Mouse (Mus musculus) MEL (cell line): ENCODE data around the gene Ror2. TPM values are rescaled to one million over a fixed set of nuclear protein-coding genes. Genes with fewer than 3 reads are reported as not detected.

Source experiments
- DNase-seq: peaks from one replicate; pipeline ENCODE4 v3.0.0; 2011; ENCODE audit warnings: low read depth, low spot score
- H3K27ac ChIP-seq: 2 replicates; pipeline ENCODE4 v1.5.1; 2012; ENCODE audit warnings: low read depth, mild to moderate bottlenecking, control low read depth, low read length, moderate library complexity; ENCODE audit not compliant: control insufficient read depth
- H3K27me3 ChIP-seq, 2 experiments: fragments of 150-350 bp in 1 of 2; sonication (generic) in 1 of 2; 2 replicates each; pipeline ENCODE4 v1.6.1; 2012; ENCODE audit warnings: low read length in 2 of 2, mild to moderate bottlenecking in 2 of 2, improper control_type of control experiment in 1 of 2, moderate library complexity in 1 of 2; ENCODE audit not compliant: insufficient read depth in 2 of 2, control insufficient read depth in 1 of 2
- H3K36me3 ChIP-seq, 2 experiments: 2 replicates each; pipeline ENCODE4 v1.6.1; 2012 to 2014; ENCODE audit warnings: low read length in 2 of 2, improper control_type of control experiment in 1 of 2, inconsistent platforms in 1 of 2, mild to moderate bottlenecking in 1 of 2; ENCODE audit not compliant: insufficient read depth in 2 of 2, control insufficient read depth in 1 of 2
- H3K4me1 ChIP-seq, 2 experiments: fragments of 150-350 bp in 1 of 2; sonication (generic) in 1 of 2; 2 replicates each; pipeline ENCODE4 v1.6.1; 2012; ENCODE audit warnings: low read length in 2 of 2, improper control_type of control experiment in 1 of 2, mild to moderate bottlenecking in 1 of 2; ENCODE audit not compliant: insufficient read depth in 2 of 2, control insufficient read depth in 1 of 2
- H3K4me3 ChIP-seq, 2 experiments: fragments of 150-350 bp in 1 of 2; sonication (generic) in 1 of 2; 2 replicates each; pipeline ENCODE4 v1.5.1; 2012; ENCODE audit warnings: low read depth in 2 of 2, low read length in 2 of 2, mild to moderate bottlenecking in 2 of 2, moderate library complexity in 2 of 2, control low read depth in 1 of 2, improper control_type of control experiment in 1 of 2; ENCODE audit not compliant: control insufficient read depth in 1 of 2, insufficient read depth in 1 of 2
- H3K79me2 ChIP-seq: 2 replicates; pipeline ENCODE4 v1.6.1; 2012; ENCODE audit warnings: mild to moderate bottlenecking, low read length, moderate library complexity; ENCODE audit not compliant: control insufficient read depth, poor library complexity, insufficient read depth
- H3K9ac ChIP-seq: 2 replicates; pipeline ENCODE4 v1.6.1; 2012; ENCODE audit warnings: low read depth, mild to moderate bottlenecking, control low read depth, low read length, moderate library complexity; ENCODE audit not compliant: control insufficient read depth, poor library complexity, severe bottlenecking
- H3K9me3 ChIP-seq: fragments of 150-350 bp; sonication (generic); replicated peaks from 2 replicates; pipeline ENCODE4 v1.6.1; 2012; ENCODE audit warnings: mild to moderate bottlenecking, low read length, improper control_type of control experiment, moderate library complexity; ENCODE audit not compliant: insufficient read depth
- BHLHE40 ChIP-seq: IDR thresholded peaks from 2 replicates; pipeline ENCODE4 v1.6.1; 2012; ENCODE audit warnings: low read depth, mild to moderate bottlenecking, inconsistent platforms, low read length, improper control_type of control experiment, borderline replicate concordance
- E2F4 ChIP-seq: IDR thresholded peaks from 2 replicates; pipeline ENCODE4 v1.6.1; 2011; ENCODE audit warnings: low read depth, low read length, improper control_type of control experiment, borderline replicate concordance
- EP300 ChIP-seq, 2 experiments: IDR thresholded peaks; 2 replicates each; pipeline ENCODE4 v1.6.1; 2011; ENCODE audit warnings: improper control_type of control experiment in 2 of 2, low read length in 2 of 2, low read depth in 1 of 2, mild to moderate bottlenecking in 1 of 2
- GATA1 ChIP-seq: IDR thresholded peaks from 2 replicates; pipeline ENCODE4 v1.6.1; 2011; ENCODE audit warnings: low read depth, low read length, improper control_type of control experiment
- JUND ChIP-seq: IDR thresholded peaks from 2 replicates; pipeline ENCODE4 v1.6.1; 2011; ENCODE audit warnings: low read depth, mild to moderate bottlenecking, improper control_type of control experiment, low read length
- MAX ChIP-seq: IDR thresholded peaks from 2 replicates; pipeline ENCODE4 v1.6.1; 2011; ENCODE audit warnings: low read length, improper control_type of control experiment
- SIN3A ChIP-seq: IDR thresholded peaks from 2 replicates; pipeline ENCODE4 v1.6.1; 2012; ENCODE audit warnings: low read length, improper control_type of control experiment, inconsistent platforms
- TBP ChIP-seq: IDR thresholded peaks from 2 replicates; pipeline ENCODE4 v1.8.0; 2011; ENCODE audit warnings: low read depth, low read length, improper control_type of control experiment
- USF1 ChIP-seq: IDR thresholded peaks from 2 replicates; pipeline ENCODE4 v1.6.1; 2014; ENCODE audit warnings: low read depth, mild to moderate bottlenecking, inconsistent platforms, low read length, improper control_type of control experiment, moderate library complexity
- USF2 ChIP-seq, 2 experiments: IDR thresholded peaks; 2 replicates each; pipeline ENCODE4 v1.6.1; 2011 to 2012; ENCODE audit warnings: improper control_type of control experiment in 2 of 2, low read length in 2 of 2, borderline replicate concordance in 1 of 2, inconsistent platforms in 1 of 2, low read depth in 1 of 2, mild to moderate bottlenecking in 1 of 2; ENCODE audit not compliant: insufficient read depth in 1 of 2
- ZC3H11A ChIP-seq: IDR thresholded peaks from 2 replicates; pipeline ENCODE4 v1.6.1; 2012; ENCODE audit warnings: low read depth, mild to moderate bottlenecking, inconsistent platforms, low read length, improper control_type of control experiment
- ZMIZ1 ChIP-seq: IDR thresholded peaks from 2 replicates; pipeline ENCODE4 v1.6.1; 2012; ENCODE audit warnings: low read depth, mild to moderate bottlenecking, inconsistent platforms, low read length, improper control_type of control experiment, moderate library complexity
- polyA plus RNA-seq, 2 experiments: library from polyadenylated mRNA; stranded (reverse) in 1 of 2; unstranded in 1 of 2; fragments of >175 nt in 1 of 2; fragments of >200 nt in 1 of 2; gene quantifications; 2 replicates each; pipeline versions ENCODE4 v1.2.1 to v1.2.4; 2012; ENCODE audit warnings: low replicate concordance in 2 of 2, low read depth in 1 of 2; ENCODE audit not compliant: insufficient read length in 2 of 2, insufficient read depth in 1 of 2, missing spikeins in 1 of 2
- total RNA-seq: library from RNA; depleted of rRNA; stranded (reverse); fragments of 300-350 nt; gene quantifications from 2 replicates; pipeline ENCODE4 v1.2.3, GENCODE M21; 2012; rRNA removed

Gene Ror2
- total RNA-seq (not detected in 2 replicates), polyA plus RNA-seq (not detected)

DNA sequence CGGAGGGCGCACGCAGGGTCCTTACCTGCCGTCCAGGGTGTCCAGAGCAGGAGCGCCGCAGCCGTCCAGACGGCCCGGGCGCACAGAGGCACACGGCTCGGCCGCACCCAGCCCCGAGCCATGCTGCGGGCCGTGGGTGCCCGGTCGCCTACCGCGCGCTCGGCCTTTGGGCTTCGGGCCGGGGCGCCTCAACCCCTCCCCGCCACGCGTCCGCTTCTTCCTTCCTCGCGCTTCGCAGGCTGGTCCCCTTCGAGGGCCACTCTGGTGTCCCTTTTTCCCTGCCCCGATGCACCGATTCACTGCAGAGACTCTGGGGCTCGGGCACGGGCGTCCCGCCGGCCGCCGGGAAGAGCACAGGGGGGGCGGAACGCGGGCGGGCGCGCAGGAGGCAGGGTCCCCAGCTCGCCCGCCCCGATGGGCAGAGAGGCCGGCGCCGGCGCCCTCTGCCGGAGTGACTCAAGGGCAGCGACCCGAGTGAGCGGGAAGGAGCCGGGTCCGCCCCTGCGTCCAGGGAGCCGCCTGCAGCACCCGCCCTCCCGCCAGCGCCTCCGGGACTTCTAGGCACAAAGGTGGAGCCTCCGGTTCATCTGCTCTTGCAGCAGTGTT lies at the start of gene Ror2:
Gene Ror2 (minus strand): TSS at position 369 of the 606 bp plus-strand sequence.
- Histone ChIP-seq H3K9me3 (no peaks in the 10 kb centered on the region), H3K4me3 (no peak within 1 kb of the TSS), H3K4me1 (no peaks in the 10 kb centered on the region), H3K79me2 (no peaks in the 10 kb centered on the region), H3K27ac (no peak within 1 kb of the TSS), H3K9ac (no peak within 1 kb of the TSS), H3K36me3 (no peaks in the 10 kb centered on the region), H3K27me3 (no peaks in the 10 kb centered on the region)
- no peak for TF ChIP-seq E2F4
- DNase-seq: no peak

GRCm38 (mm10) chr13:53333769-53334168 lies 47.8 kb upstream of the Ror2 start:
- H3K9me3 ChIP-seq: no peaks in the 10 kb centered on the region
- no peaks in the 10 kb centered on the region for H3K27me3 ChIP-seq
- no peak overlapping the region for H3K9ac ChIP-seq
- DNase-seq: no peak
- H3K4me3 ChIP-seq: no peak overlapping the region
- no peaks in the 10 kb centered on the region for H3K4me1 ChIP-seq
- H3K79me2 ChIP-seq: no peaks in the 10 kb centered on the region
- H3K36me3 ChIP-seq: no peaks in the 10 kb centered on the region
- H3K27ac ChIP-seq: no peak overlapping the region
- TF ChIP-seq USF1: no peak
- no peak for TF ChIP-seq E2F4
- TF ChIP-seq USF2 (IDR thresholded peaks at IDR 0.05; ENCODE audit: borderline replicate concordance in 1 of 2, insufficient read depth in 1 of 2, low read depth in 1 of 2, low read length in 2 of 2): no peak
- TF ChIP-seq EP300 (IDR thresholded peaks at IDR 0.05; ENCODE audit: low read depth in 1 of 2, low read length in 2 of 2): no peak
- no peak for TF ChIP-seq GATA1
- TF ChIP-seq TBP: no peak
- no peak for TF ChIP-seq MAX
- no peak for TF ChIP-seq JUND
- no peak for TF ChIP-seq SIN3A
- TF ChIP-seq ZC3H11A: no peak
- TF ChIP-seq ZMIZ1: no peak
- TF ChIP-seq, all 39 proteins: peak for 0

GRCm38 (mm10) chr13:53330246-53330645 lies 44.3 kb upstream of the Ror2 start:
- no peaks in the 10 kb centered on the region for H3K36me3 ChIP-seq
- H3K9me3 ChIP-seq: no peaks in the 10 kb centered on the region
- no peak for DNase-seq
- H3K27me3 ChIP-seq: no peaks in the 10 kb centered on the region
- H3K9ac ChIP-seq: no peak overlapping the region
- no peak overlapping the region for H3K4me3 ChIP-seq
- H3K27ac ChIP-seq: no peak overlapping the region
- no peaks in the 10 kb centered on the region for H3K4me1 ChIP-seq
- no peaks in the 10 kb centered on the region for H3K79me2 ChIP-seq
- TF ChIP-seq BHLHE40 (no peak), GATA1 (no peak)
